Comparison of ENCODE assay signal across 8 mouse cellular contexts in the genomic region with DNA sequence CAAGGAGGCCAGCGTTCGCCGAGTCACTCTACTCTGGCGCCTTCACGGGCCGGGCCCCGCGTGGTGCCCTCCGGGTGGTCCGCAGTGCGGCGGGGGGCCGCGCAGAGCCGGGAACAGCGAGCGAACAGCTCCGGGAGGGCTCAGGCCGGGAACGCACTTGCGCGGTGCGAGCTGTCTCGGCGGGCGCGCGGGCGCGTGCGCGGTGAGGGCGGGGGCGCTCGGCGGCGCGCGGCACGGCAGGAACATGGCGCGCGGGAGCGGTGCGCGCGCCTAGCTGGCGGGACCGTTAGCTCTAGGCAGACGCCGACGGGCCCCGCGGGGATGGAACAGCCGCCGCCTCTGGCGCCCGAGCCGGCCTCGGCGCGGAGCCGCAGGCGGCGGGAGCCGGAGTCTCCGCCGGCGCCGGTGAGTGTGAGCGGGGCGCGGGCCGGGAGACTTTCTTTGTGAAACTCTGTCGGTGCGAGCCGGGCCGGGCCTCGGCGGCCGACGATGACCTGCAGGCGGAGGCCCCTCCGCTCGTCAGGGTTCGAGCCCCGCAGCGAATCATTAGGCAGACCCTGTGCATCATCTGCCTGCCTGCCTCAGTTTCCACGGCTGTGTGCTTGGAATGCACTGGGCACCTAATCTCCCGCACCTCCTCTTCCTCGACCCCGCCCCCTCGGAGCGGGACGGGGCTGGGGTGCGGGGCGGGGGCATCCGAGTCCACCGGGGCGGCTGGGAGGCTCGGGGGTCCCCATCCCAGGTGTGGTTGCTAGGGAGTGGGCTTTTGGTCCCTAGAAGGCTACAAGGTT. TPM values are rescaled to one million over a fixed set of nuclear protein-coding genes. Genes with fewer than 3 reads are reported as not detected.
DNase-seq lines count a peak whose midpoint lies in the region; ATAC-seq lines count a peak whose summit lies in the region.

A gene (plus strand): TSS at position 220 of the 791 bp plus-strand sequence.

- peak within 1 kb of the TSS; percentile 74 for H3K4me3 ChIP-seq in intestine, embryonic 14.5 days (ENCODE audit: low read depth, low read length)

- H3K9ac ChIP-seq in intestine, embryonic 14.5 days (ENCODE audit: low read length) = peak within 1 kb of the TSS; percentile 90

- no peaks in the 10 kb centered on the region; the same call in 1 of the 2 replicates for H3K36me3 ChIP-seq in intestine, embryonic 14.5 days (ENCODE audit: control insufficient read depth, insufficient read depth, low read length)

- H3K27me3 ChIP-seq in intestine, embryonic 14.5 days (replicated peaks; ENCODE audit: control insufficient read depth, insufficient read depth, low read length) = no peaks in the 10 kb centered on the region

- H3K4me2 ChIP-seq in intestine, embryonic 14.5 days (ENCODE audit: low read length) = peak within 1 kb of the TSS; percentile 89

- H3K4me1 ChIP-seq in intestine, embryonic 14.5 days (replicated peaks; ENCODE audit: control insufficient read depth, insufficient read depth, low read length) = peaks cover 6% of the 10 kb centered on the region; the same call in 1 of the 2 replicates

- intact Hi-C loops in left cerebral cortex, postnatal 14 days (cut with DNase I) = no loop called here

- peak; percentile 91 for ATAC-seq in intestine, embryonic 14.5 days (replicated peaks; ENCODE audit: low FRiP score, low TSS enrichment, low read depth)
- peak; percentile 66 for ATAC-seq in megakaryocyte-erythroid progenitor cell, adult 5-6 weeks (replicated peaks; ENCODE audit: low FRiP score, low TSS enrichment, poor library complexity, severe bottlenecking)

- H3K9me3 ChIP-seq in intestine, embryonic 14.5 days (ENCODE audit: control insufficient read depth, low read length) = no peaks in the 10 kb centered on the region

- under 1% methylated on average over 85 of the region's 101 CpGs for WGBS in intestine, embryonic 14.5 days

- H3K27ac ChIP-seq in intestine, embryonic 14.5 days (ENCODE audit: low read depth) = peak within 1 kb of the TSS; percentile 77

- peak; percentile 94 for DNase-seq in adrenal gland, adult 2 months
- peak; percentile 89 for DNase-seq in embryo, embryonic 10.5 days (ENCODE audit: low spot score)
- DNase-seq in gastrocnemius, postnatal 25 days = peak; percentile 87
- DNase-seq in intestine, embryonic 14.5 days (ENCODE audit: low spot score) = peak; percentile 94
- DNase-seq in left cerebral cortex, postnatal 14 days (ENCODE audit: low spot score in 2 of 2) = peak; percentile 88 to 90
- DNase-seq in right cerebral cortex, postnatal 36 days (ENCODE audit: low spot score in 2 of 2) = peak; percentile 75 to 77
- peak; percentile 84 to 85 for DNase-seq in urinary bladder, postnatal 4 days (ENCODE audit: low spot score in 2 of 2)

RNA-seq across cellular contexts. Expression of the gene that starts here (rescaled TPM):
- total RNA-seq in adrenal gland, adult 2 months (2021) = 10 to 100 TPM; 17.2 to 21.1 TPM
- 14.1 and 17.0 TPM in 2 replicates for polyA plus RNA-seq in adrenal gland, adult 2 months (2012; rRNA removed)
- 10 to 100 TPM; 12.4 to 15.0 TPM for total RNA-seq in gastrocnemius, postnatal 25 days (2021)
- polyA plus RNA-seq in intestine, embryonic 14.5 days (2014; fragmentation: Nextera tagmentation; extraction: Ambion mirVana) = 13.0 and 14.0 TPM in 2 replicates
- 10 to 100 TPM; 15.0 to 16.9 TPM for total RNA-seq in left cerebral cortex, postnatal 14 days (2021)
- total RNA-seq in megakaryocyte-erythroid progenitor cell, adult 5-6 weeks (2014; fragmentation: Nextera tagmentation) = 3.2 and 5.4 TPM in 2 replicates
- 0.70 and 0.91 TPM in 2 replicates for total RNA-seq in megakaryocyte-erythroid progenitor cell, adult 5-6 weeks (2017)

Comparison
In these comparisons a context has a peak if more than half of its experiments do, and no peak if none do; other contexts are left out.
1. Peak in every context shown above with its lines: DNase-seq, ATAC-seq, H3K4me3 ChIP-seq and H3K27ac ChIP-seq.